Mouse (Mus musculus): ENCODE results near the gene Icam1. TPM values are rescaled to one million over a fixed set of nuclear protein-coding genes. Genes with fewer than 3 reads are reported as not detected.

Gene Icam1
- polyA plus RNA-seq, 1 experiment, result 25.9 TPM

DNA sequence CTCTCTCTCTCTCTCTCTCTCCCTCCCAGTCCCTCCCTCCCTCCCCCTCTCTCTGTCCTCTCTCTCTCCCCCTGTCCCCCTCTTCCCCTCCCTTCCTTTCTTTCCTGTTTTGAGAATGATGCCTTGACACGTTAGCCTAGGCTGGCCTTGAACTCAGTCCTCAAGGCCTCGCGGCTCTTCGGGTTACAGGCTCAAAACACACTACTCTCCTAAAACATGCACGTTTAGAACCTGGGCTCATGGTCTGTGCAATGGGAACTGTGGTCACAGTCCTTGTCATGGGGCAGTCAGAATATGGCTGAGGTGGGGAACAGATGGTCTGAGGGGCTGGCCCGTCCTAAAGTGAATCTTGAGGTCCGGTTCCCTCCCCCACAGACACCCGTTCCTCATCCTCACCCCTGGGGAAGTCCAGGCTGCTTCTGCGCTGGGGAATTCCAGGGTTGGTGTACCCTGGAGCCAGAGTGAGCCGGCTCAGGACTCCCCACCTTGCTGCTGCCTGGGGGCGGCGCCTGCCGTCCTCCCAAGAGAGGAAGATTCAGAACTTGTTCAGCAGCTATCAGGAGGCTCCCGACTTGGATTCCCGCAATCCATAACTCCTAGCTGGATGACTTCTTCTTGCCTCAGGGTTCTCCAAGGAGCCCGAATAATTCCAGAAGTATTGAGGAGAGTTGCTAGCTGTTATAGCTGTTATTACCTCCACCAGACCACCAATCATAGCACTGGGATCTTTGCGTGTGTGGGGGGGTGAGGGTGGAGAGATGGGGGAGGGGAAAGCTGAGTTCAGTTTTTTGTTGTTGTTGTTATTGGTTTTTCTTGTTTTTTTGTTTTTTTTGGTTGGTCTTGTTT lies 769 bp downstream of the Icam1 start:
- no peak for DNase-seq
- Histone ChIP-seq H3K4me3 (ENCODE audit: insufficient read depth, low read depth, low read length) (peak overlapping the region; percentile 45), H3K4me1 (ENCODE audit: control insufficient read depth, insufficient read depth, low read length) (no peaks in the 10 kb centered on the region), H3K27ac (ENCODE audit: insufficient read depth, low read depth, low read length) (no peak overlapping the region), H3K27me3 (replicated peaks; ENCODE audit: control insufficient read depth, insufficient read depth, low read length) (no peaks in the 10 kb centered on the region), H3K36me3 (ENCODE audit: control insufficient read depth, insufficient read depth, low read length) (no peaks in the 10 kb centered on the region)
- no peak for TF ChIP-seq CTCF (conservative IDR thresholded peaks at IDR 0.05; ENCODE audit: insufficient read depth, insufficient read length, low read depth, low read length)
- no peak for TF ChIP-seq POLR2A (IDR thresholded peaks at IDR 0.05; ENCODE audit: low read depth, low read length)
- WGBS, result 8% methylated on average over 17 of the region's 17 CpGs

DNA sequence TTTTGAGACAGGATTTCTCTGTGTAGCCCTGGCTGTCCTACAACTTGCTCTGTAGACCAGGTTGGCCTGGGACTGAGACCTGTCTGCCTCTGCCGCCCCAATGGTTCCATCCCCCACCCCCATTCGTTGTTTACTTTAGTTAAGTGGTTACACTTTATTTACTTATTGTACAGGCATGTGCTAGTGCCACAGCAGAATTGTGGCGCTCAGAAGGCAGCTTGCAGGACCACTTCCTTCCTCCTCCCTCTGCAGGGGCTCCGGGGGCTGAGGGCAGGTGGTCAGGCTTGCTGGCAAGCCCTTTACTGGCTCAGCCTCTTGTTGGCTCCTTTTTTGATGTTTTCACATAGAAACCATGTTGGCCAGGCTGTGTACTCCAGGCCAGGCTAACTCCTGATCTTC lies 1.4 kb downstream of the Icam1 start:
- 52% methylated on average over 4 of the region's 4 CpGs for WGBS
- TF ChIP-seq POLR2A (IDR thresholded peaks at IDR 0.05; ENCODE audit: low read depth, low read length), result no peak
- TF ChIP-seq CTCF (conservative IDR thresholded peaks at IDR 0.05; ENCODE audit: insufficient read depth, insufficient read length, low read depth, low read length), result no peak
- H3K4me1 ChIP-seq (ENCODE audit: control insufficient read depth, insufficient read depth, low read length), result no peaks in the 10 kb centered on the region
- DNase-seq, result no peak
- no peaks in the 10 kb centered on the region for H3K36me3 ChIP-seq (ENCODE audit: control insufficient read depth, insufficient read depth, low read length)
- H3K4me3 ChIP-seq (ENCODE audit: insufficient read depth, low read depth, low read length), result peak overlapping the region; percentile 14; the same call in 1 of the 2 replicates
- no peak overlapping the region for H3K27ac ChIP-seq (ENCODE audit: insufficient read depth, low read depth, low read length)
- H3K27me3 ChIP-seq (replicated peaks; ENCODE audit: control insufficient read depth, insufficient read depth, low read length), result no peaks in the 10 kb centered on the region

DNA sequence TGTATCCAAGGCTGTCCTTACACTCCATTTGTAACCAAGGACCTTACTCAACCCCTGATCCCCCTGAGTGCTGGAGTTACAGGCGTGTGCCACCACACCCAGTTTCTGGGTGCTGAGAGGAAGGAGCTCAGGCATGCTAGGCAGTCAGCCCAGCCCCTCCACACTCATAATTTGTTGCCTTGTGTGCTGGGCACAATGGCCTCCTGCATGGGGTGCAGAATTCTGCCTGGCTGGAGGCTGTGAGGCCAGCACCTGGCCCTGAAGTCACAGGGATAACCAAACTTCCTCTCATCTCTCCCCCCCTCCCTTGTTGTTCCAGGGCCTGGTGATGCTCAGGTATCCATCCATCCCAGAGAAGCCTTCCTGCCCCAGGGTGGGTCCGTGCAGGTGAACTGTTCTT lies 2.8 kb downstream of the Icam1 start:
- no peaks in the 10 kb centered on the region for H3K4me1 ChIP-seq (ENCODE audit: control insufficient read depth, insufficient read depth, low read length)
- TF ChIP-seq CTCF (conservative IDR thresholded peaks at IDR 0.05; ENCODE audit: insufficient read depth, insufficient read length, low read depth, low read length), result no peak
- TF ChIP-seq POLR2A (IDR thresholded peaks at IDR 0.05; ENCODE audit: low read depth, low read length), result no peak
- no peak overlapping the region for H3K27ac ChIP-seq (ENCODE audit: insufficient read depth, low read depth, low read length)
- 83% methylated on average over 2 of the region's 2 CpGs for WGBS
- H3K27me3 ChIP-seq (replicated peaks; ENCODE audit: control insufficient read depth, insufficient read depth, low read length), result no peaks in the 10 kb centered on the region
- DNase-seq, result no peak
- no peaks in the 10 kb centered on the region for H3K36me3 ChIP-seq (ENCODE audit: control insufficient read depth, insufficient read depth, low read length)
- H3K4me3 ChIP-seq (ENCODE audit: insufficient read depth, low read depth, low read length), result no peak overlapping the region

DNA sequence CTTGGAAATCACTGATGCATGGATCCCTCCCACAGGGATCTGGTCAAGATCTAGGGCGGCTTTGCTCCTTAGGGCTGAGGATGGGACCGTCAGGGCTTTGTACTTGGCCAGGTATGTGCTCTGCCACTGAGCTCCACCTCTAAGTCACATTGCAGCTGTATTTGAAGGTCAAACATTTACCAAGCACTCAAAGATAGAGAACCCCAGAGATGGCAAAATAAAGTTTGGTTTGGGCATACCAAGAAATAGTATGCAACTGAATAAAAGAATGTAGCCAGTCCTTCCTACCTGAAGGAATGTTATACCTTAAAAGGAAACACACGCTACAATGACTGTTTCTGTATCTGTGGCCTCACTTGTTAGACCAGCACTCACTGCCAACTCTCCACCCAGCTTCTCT lies 5.6 kb downstream of the Icam1 start:
- no peak for DNase-seq
- Histone ChIP-seq H3K4me3 (ENCODE audit: insufficient read depth, low read depth, low read length) (no peak overlapping the region), H3K27ac (ENCODE audit: insufficient read depth, low read depth, low read length) (no peak overlapping the region), H3K36me3 (ENCODE audit: control insufficient read depth, insufficient read depth, low read length) (no peaks in the 10 kb centered on the region), H3K27me3 (replicated peaks; ENCODE audit: control insufficient read depth, insufficient read depth, low read length) (no peaks in the 10 kb centered on the region), H3K4me1 (ENCODE audit: control insufficient read depth, insufficient read depth, low read length) (no peaks in the 10 kb centered on the region)
- TF ChIP-seq CTCF (conservative IDR thresholded peaks at IDR 0.05; ENCODE audit: insufficient read depth, insufficient read length, low read depth, low read length) (no peak), POLR2A (IDR thresholded peaks at IDR 0.05; ENCODE audit: low read depth, low read length) (no peak)
- 80% methylated on average over 3 of the region's 3 CpGs for WGBS

DNA sequence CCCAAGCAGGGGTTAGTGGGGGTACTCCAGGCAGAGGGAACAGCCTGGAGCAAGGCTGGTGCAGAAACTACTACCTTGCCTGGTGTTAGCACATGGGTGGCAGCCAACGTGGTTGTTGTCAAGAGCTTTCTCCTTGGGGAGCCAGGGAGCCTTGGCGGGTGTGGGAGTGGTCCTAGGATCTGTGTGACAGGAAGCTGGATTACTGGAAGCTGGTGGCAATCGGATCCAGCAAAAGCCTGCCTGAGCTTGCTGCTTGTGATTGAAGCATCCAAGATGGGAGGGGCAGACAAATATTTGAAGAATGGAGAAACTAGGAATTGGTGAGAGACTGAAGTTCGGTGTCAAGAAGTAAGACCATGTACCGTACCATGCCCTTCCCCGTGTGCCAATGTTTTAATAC lies 6.5 kb downstream of the Icam1 start:
- Histone ChIP-seq H3K4me3 (ENCODE audit: insufficient read depth, low read depth, low read length) (no peak overlapping the region), H3K27me3 (replicated peaks; ENCODE audit: control insufficient read depth, insufficient read depth, low read length) (no peaks in the 10 kb centered on the region), H3K36me3 (ENCODE audit: control insufficient read depth, insufficient read depth, low read length) (no peaks in the 10 kb centered on the region), H3K4me1 (ENCODE audit: control insufficient read depth, insufficient read depth, low read length) (no peaks in the 10 kb centered on the region), H3K27ac (ENCODE audit: insufficient read depth, low read depth, low read length) (no peak overlapping the region)
- TF ChIP-seq POLR2A (IDR thresholded peaks at IDR 0.05; ENCODE audit: low read depth, low read length) (no peak), CTCF (conservative IDR thresholded peaks at IDR 0.05; ENCODE audit: insufficient read depth, insufficient read length, low read depth, low read length) (no peak)
- 65% methylated on average over 6 of the region's 6 CpGs for WGBS
- DNase-seq, result no peak

DNA sequence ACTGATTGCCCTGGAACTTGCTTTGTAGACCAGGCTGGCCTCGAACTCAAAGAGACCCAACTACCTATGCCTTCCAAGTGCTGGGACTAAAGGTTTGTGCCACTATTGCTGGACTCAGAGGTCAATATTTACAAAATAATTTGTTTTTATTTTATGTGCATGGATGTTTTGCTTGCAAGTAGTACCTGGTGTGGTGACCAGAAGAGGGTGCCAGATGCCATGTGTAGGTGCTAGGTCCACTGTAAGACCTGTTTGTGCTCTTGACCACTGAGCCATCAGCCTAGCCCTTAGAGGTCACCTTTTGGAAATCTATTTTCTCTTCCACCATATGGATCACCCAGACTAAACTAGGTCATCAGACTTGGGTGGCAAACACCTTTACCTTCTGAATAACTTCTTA lies 6.9 kb downstream of the Icam1 start:
- DNase-seq, result no peak
- Histone ChIP-seq H3K4me3 (ENCODE audit: insufficient read depth, low read depth, low read length) (no peak overlapping the region), H3K27me3 (replicated peaks; ENCODE audit: control insufficient read depth, insufficient read depth, low read length) (no peaks in the 10 kb centered on the region), H3K4me1 (ENCODE audit: control insufficient read depth, insufficient read depth, low read length) (no peaks in the 10 kb centered on the region), H3K36me3 (ENCODE audit: control insufficient read depth, insufficient read depth, low read length) (no peaks in the 10 kb centered on the region), H3K27ac (ENCODE audit: insufficient read depth, low read depth, low read length) (no peak overlapping the region)
- TF ChIP-seq POLR2A (IDR thresholded peaks at IDR 0.05; ENCODE audit: low read depth, low read length), result no peak
- peak; percentile 39; the same call in 1 of the 2 replicates for TF ChIP-seq CTCF (conservative IDR thresholded peaks at IDR 0.05; ENCODE audit: insufficient read depth, insufficient read length, low read depth, low read length)
- WGBS, result 86% methylated on average over 1 of the region's 1 CpGs

DNA sequence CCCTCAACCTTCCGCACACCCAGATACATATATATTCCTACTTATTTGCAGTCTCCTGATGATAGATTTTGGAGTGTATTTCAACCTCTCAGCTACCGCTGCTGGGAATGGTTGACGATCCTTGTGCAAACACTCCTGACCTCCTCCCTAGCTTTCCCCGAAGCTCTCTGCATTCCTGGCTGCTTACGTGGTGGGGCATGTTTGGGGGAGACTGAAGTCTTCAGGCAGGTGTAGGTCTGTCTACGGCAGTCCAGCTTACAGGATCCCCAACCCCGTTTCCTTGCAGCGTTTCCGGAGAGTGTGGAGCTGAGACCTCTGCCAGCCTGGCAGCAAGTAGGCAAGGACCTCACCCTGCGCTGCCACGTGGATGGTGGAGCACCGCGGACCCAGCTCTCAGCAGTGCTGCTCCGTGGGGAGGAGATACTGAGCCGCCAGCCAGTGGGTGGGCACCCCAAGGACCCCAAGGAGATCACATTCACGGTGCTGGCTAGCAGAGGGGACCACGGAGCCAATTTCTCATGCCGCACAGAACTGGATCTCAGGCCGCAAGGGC lies 9.5 kb downstream of the Icam1 start:
- no peak overlapping the region for H3K4me3 ChIP-seq (ENCODE audit: insufficient read depth, low read depth, low read length)
- H3K27ac ChIP-seq (ENCODE audit: insufficient read depth, low read depth, low read length), result no peak overlapping the region
- H3K27me3 ChIP-seq (replicated peaks; ENCODE audit: control insufficient read depth, insufficient read depth, low read length), result no peaks in the 10 kb centered on the region
- no peaks in the 10 kb centered on the region for H3K36me3 ChIP-seq (ENCODE audit: control insufficient read depth, insufficient read depth, low read length)
- H3K4me1 ChIP-seq (ENCODE audit: control insufficient read depth, insufficient read depth, low read length), result peaks cover 4% of the 10 kb centered on the region; the same call in 1 of the 2 replicates
- DNase-seq, result no peak
- 81% methylated on average over 19 of the region's 19 CpGs for WGBS
- TF ChIP-seq CTCF (conservative IDR thresholded peaks at IDR 0.05; ENCODE audit: insufficient read depth, insufficient read length, low read depth, low read length) (no peak), POLR2A (IDR thresholded peaks at IDR 0.05; ENCODE audit: low read depth, low read length) (no peak)

Measured in kidney, adult 2 months (tissue).